Mouse (Mus musculus): Measurements from ENCODE around the gene Vax1.

- no peak for TF ChIP-seq POLR2A (IDR thresholded peaks at IDR 0.05; ENCODE audit: borderline replicate concordance, control insufficient read depth, low read depth, low read length)
- TF ChIP-seq CTCF (IDR thresholded peaks at IDR 0.05; ENCODE audit: control insufficient read depth, insufficient read depth, low read length): no peak
Measured at GRCm38 (mm10) chr19:59184000-59184399, 14.1 kb upstream of the Vax1 start.
